Mouse (Mus musculus): ENCODE results near the gene Pm20d1.

DNA sequence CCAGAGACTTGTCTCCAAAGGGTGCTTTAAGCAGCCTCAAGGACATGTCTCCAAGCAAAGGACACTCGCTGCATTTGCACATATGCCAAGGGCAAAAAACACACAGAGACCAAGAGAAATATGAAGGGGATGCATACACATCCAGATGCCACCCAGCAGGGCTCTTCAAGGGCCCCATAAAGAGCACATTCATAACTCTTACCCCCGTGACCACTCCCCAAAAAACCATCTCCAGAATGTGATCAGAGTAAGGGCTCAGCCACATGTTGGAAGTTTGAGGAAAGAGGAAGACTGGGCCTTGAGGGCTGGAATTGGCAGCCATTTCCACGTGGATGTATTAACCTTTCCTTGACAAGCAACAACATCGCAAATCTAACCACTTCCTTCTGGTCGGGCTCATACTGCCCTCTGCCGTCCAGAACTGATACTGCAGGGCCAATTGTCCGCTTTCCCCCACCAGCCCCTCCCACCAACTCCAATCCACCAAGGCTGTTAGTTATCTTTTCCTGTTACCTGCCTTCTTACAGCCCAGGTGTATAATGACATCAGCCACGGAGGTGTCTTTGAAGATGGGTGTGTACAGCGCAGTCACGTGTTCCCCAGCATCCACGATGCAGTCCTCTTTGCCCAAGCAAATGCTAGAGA is 31.7 kb upstream of the Pm20d1 start:
- TF ChIP-seq POLR2A (IDR thresholded peaks at IDR 0.05; ENCODE audit: borderline replicate concordance, low read depth, low read length) (no peak), CTCF (IDR thresholded peaks at IDR 0.05; ENCODE audit: low read depth, low read length) (peak; percentile 97)

Data from bone marrow macrophage, adult 2 months (primary cell).